Mouse (Mus musculus): ENCODE data around the gene 4933428G20Rik.

GRCm38 (mm10) chr11:97442891-97443675 lies 57.1 kb downstream of the 4933428G20Rik start:
- TF ChIP-seq POLR2A (IDR thresholded peaks at IDR 0.05; ENCODE audit: control insufficient read depth, extremely low read depth, insufficient read depth, low read length, poor library complexity) (no peak), CTCF (IDR thresholded peaks at IDR 0.05; ENCODE audit: borderline replicate concordance, control insufficient read depth, extremely low read depth, insufficient read depth, low read length, poor library complexity) (no peak)
